Mouse (Mus musculus): ENCODE measurements around the gene Prkce.

The Prkce gene

DNA sequence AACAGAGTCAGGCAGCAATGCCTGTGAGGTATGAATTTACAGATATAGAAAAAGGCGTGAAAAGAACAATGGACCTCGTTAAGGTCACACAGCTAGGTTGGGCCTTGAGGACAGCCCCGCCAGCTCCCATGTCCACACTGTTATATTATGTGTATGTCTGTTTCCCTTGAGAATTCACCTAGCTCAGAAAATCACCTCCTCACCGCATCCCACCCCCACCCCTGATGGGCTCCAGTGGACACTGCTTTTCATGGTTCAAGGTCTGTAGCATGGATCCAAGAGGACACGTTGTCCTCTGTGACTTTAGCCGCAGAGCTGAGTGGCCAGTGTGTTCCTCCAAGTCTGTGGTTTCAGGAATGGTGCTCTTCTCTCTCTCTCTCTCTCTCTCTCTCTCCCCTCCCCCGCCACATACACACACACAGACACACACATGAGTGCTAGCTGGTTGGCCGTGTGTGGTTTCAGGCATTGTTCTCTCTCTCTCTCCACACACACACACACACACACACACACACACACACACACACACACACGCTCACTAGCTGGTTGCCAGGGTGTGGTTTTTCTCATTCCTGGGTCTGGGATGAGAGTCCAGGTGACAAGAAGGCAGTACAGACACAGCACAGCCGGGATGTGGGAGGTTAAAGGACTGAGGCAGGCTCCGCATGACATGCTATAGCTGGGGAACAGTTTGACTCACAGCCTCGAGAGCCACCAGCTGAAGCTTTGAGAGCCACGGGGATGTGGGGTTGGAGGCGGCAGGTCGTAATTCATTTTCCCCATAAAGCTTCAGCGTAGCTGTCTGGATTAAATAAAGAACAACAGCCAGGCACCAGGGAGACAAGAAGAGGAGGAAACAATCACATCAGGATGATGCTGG is 162.7 kb downstream of the Prkce start:
- ChIA-PET POLR2A (interaction anchor here (0.6 to 1.0 kb wide), 5 partner anchors 9 to 163 kb away, joined by 3 to 5 read pairs (median 3); no protein-coding TSS in a partner anchor), CTCF (no interaction called here)

DNA sequence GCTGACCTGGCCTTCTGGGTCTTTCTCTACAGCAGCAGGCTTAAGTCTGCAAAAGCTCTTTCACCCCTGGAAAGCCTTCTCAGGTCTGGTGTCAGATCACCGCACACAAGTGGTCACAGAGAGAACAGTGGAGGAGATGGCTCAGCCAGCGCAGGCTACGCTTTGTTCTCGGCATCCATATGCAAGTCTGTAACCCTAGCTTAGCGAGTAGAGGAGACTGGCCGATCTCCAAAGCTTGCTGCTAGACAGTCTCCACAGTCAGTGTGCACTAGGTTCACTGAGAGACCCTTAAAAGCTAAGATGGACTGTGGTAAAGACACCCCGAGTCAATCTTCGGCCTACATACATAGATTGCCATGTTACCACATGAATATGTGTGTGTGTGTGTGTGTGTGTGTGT is 164.2 kb downstream of the Prkce start:
- ChIA-PET CTCF (interaction anchor here in 1 of 4 experiments (0.6 kb wide), 1 partner anchor 204 kb away, joined by 3 read pairs; no protein-coding TSS in a partner anchor), POLR2A (interaction anchor here in 1 of 4 experiments (0.6 kb wide), 2 partner anchors 8 to 114 kb away, joined by 3 to 4 read pairs; no protein-coding TSS in a partner anchor)

DNA sequence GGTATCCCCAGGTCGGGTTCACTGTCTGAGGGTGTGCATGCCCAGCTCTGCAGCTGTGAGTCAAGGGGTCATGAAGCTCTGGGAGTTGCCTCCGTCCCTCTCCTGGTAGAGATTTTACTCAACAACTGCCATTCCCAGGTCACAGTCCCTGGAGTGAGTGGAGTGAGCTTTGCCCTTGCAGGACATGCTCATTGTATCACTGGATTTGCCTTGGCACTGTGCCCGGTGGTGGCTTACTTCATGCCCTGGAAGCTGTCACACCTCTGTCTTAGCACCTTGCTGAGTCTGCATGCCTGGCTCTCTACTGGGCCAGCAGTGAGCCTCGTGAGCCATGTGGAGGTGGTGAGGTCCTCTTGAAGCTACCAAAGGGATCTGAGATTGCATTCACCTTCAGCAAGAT is 167.4 kb downstream of the Prkce start:
- POLR2A ChIA-PET: no interaction called here
- CTCF ChIA-PET: no interaction called here

DNA sequence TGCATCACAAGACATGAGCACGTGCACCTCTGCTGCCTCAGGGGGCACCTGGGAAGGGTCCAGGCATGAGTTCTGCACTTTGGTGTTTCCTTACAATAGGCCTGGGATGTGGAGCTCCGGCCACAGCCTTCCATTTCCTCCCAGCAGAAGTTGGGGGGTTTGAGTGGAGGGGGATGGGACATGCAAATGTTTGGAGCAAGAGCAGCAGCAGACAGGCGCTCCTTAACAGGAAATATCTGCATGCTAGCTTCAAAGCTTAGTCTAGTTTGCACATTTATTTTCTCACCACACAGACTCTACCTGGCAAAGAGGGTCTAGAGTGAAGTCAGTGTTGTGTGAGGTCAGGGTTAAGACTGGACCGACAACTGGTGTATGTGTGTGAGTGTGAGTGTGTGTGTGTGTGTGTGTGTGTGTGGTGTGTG is 169.1 kb downstream of the Prkce start:
- ChIA-PET CTCF (interaction anchor here in 1 of 4 experiments (0.6 kb wide), 1 partner anchor 10 kb away, joined by 14 read pairs; no protein-coding TSS in a partner anchor), POLR2A (no interaction called here)

DNA sequence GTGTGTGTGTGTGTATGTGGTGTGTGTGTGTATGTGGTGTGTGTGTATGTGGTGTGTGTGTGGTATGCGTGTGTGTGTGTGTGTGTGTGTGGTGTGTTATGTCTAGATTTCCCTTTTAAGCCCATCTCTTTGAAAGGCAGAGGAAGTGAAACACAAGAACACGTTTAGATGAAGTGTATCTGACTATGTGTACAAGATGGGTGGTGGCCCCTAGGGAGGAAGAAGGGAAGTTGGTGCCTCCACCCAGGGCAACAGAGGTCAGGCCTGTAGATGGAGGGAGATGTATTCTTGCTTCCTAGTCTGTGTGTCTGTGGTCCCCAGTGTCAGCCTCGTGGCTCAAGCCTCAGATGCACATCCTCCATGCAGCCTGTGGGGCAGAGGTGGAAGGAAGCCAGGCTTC is 169.5 kb downstream of the Prkce start:
- ChIA-PET POLR2A (no interaction called here), CTCF (interaction anchor here in 1 of 4 experiments (0.6 kb wide), 1 partner anchor 10 kb away, joined by 14 read pairs; no protein-coding TSS in a partner anchor)

DNA sequence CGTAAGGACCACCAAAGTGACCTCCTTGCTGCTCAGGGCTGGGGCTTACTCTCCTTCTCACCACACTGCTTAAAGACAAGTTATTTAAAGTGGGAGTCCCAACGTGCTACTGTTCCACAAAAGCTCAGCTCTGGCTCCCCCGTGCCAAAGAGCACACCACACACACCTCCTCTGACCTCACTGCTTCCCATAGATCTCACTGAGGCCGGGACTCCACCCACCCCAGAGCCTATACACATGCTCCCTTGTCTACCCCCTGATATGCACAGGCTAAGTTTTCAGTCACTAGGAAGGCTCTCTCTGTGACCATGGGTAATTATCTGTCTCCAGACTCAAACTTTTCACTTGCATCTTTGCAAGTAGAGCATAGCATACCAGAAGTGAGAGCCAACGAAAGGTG is 170.7 kb downstream of the Prkce start:
- CTCF ChIA-PET: no interaction called here
- POLR2A ChIA-PET: no interaction called here

DNA sequence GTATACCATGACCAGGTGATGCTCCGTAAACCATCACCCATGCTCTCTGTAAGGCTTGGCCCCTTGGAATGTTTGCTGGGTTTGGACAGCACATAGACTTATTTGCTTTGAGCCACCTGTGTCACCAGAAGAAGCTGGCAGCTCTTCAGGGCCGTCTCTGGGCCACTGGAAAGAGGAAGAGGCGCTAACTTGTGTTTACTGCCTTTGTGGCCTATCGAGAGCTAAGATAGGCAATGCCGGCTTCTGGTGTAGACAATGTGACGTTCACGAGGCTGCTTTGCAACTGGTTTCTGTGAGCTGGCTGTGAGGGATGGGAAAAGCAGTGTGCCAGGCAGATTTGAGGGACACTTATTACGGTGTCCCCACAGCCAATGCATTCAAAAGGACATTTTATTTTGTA is 176.4 kb downstream of the Prkce start:
- ChIA-PET POLR2A (interaction anchor here in 2 of 4 experiments (0.5 to 0.7 kb wide), 3 partner anchors 123 to 374 kb away, joined by 3 to 4 read pairs (median 4); no protein-coding TSS in a partner anchor), CTCF (no interaction called here)

DNA sequence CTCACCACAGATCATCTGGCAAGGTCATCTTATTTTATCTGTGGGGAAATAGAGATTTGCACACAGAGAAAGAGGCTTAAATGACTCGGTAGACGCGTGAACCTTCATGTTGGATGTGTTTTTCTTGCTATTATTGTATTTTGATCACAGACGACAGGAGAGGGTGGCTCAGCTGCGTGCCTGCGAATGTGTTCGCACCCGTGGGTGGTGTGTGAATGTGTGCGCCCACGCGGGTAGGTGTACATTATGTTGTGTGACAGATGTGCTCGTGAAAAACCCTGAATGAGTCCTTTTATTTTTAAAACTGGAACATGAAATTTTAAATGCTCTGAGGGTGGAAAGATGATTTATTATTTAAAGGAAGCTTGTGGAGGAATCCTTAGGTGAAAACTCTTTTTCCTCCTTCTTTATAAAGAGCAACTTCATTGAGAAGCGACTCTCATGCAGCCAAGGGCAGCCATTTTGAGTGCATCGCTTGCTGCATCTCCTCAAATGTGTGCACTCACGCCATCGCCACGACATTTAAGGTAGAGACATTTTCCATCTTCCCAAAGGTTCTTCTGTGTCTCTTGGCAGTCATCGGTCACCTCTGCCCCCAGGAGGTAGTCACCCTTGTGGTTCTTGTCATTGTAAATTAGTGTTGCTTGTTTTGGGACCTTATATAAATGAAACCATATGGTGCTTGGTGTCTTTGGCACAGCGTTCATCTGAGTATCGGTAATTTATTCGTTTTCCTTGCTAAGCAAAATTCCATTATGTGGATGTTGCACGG is 177.8 kb downstream of the Prkce start:
- ChIA-PET CTCF (no interaction called here), POLR2A (no interaction called here)

DNA sequence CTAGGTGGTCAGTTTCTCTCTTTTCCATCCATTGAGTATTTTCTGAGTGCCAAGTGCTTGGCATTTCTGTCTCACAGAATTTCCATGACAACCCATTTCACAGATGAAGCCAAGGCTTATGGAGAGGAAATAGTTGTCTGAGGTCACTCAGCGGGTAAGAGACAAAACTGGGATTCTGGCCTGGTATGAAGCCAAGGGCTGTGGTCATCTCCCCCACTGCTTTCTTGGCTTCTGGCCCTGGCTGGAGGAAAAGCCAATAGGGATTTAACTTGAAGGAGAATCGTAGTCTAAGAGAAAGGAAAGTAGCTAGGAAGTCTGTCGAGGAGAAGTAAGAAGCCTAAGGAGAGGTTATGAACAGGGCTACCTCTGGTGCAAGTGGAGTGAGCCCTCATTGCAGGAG is 182.7 kb downstream of the Prkce start:
- ChIA-PET CTCF (no interaction called here), POLR2A (no interaction called here)

DNA sequence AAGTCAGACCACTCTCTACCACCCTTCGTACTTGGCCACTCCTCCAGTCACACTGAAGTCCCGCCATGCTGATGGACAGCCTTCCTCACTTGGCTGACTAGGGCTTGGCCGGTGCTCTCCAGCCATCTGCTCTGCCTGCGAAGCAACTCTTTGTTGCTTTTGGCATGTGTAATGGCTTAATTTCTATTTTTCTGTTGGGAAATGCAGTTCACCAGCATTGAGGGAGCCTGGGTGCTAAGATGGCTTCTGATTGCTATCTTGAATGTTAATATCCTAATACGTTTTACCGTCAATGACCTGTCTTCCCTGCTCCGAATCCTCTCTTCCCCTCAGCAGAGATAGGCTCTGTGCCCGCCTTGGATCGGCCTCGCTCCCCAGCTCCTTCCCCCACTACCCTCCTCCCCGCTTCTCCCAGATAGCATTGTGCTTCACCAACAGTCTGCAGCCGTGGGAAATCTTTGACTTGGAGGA is 183.2 kb downstream of the Prkce start:
- CTCF ChIA-PET: interaction anchor here in 1 of 4 experiments (0.6 kb wide), 1 partner anchor 1530 kb away, joined by 3 read pairs; no protein-coding TSS in a partner anchor
- POLR2A ChIA-PET: interaction anchor here in 1 of 4 experiments (0.6 kb wide), 1 partner anchor 742 kb away, joined by 4 read pairs; no protein-coding TSS in a partner anchor

DNA sequence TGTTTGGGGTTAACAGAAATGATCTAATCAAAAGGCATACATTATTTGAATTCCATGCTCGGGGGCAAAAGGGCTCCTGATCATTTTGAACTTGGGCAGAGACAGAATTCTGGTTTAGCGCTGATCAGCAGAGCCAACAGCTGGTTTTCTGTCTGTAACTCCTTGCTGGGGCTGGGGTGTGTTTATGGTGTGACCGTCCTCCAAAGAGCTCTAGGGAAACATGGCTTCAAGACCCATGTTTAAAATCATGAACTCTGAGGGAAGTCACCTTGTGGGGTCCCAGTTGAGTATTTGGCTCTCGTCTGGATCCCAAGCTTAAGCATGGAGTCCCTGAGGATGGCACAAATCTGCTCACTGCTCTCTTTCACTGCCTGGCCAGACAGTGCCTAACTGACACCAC is 183.7 kb downstream of the Prkce start:
- POLR2A ChIA-PET: interaction anchor here in 1 of 4 experiments (0.6 kb wide), 1 partner anchor 743 kb away, joined by 4 read pairs; no protein-coding TSS in a partner anchor
- CTCF ChIA-PET: interaction anchor here in 1 of 4 experiments (0.6 kb wide), 1 partner anchor 1531 kb away, joined by 3 read pairs; no protein-coding TSS in a partner anchor

DNA sequence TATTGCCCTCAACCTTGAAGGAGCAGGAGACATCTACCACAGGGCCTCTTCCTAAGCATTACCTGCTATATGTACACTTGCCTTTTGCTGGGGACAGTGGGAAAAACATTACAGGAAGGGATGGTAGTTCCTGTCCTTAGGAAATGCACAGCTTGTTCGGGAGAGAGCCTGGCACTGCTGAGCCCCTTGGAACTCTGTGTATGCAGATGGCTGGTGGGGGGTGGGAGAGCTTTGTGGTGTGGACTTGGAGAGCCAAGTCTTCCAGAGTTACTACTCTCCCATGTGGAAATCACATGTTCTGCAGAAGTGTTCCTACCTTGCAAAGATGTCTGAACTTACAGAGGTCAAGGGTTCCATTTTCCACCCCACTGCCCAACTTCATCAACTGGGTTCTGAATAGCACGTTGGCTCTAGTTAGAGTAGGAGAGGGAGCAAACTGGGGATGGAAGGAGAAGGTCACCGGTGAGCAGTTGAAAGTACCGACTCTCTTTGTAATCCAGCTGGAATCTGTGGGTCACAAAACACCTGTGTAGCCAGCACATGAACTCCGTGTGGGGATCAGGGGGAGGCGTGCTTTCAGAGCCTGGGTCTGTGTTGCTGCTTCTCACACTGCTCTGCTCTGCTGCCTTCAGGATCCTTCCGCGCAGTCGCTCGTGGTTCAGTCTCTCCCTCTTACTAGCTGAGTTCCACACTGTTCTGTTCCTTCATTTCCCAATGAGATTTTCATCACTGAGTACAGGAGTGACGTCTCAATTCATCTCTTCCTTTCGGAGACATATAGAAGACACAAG is 184.9 kb downstream of the Prkce start:
- CTCF ChIA-PET: no interaction called here
- POLR2A ChIA-PET: interaction anchor here in 1 of 4 experiments (0.7 kb wide), 1 partner anchor 136 kb away, joined by 3 read pairs; no protein-coding TSS in a partner anchor

DNA sequence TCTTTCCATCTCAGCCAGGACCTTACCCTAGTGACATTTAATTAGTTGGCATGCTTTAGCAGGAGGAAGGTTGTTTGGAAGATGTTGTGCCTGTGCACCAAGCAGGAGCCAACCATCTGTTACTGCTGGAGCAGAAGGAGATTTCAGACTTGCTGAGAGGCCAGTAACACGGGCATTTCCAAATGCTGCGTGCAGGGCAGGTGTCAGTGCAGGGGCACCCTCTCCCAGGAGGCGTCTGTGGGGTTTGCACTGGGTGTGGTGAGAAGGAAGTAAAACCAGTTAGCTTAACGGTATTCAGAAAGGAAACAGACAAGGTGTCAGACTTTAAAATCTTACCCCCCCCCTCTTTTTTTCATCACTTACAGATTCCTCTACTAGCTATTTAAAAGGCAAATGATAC is 186.1 kb downstream of the Prkce start:
- POLR2A ChIA-PET: interaction anchor here in 1 of 4 experiments (0.6 kb wide), 1 partner anchor 71 kb away, joined by 4 read pairs; no protein-coding TSS in a partner anchor
- CTCF ChIA-PET: no interaction called here

DNA sequence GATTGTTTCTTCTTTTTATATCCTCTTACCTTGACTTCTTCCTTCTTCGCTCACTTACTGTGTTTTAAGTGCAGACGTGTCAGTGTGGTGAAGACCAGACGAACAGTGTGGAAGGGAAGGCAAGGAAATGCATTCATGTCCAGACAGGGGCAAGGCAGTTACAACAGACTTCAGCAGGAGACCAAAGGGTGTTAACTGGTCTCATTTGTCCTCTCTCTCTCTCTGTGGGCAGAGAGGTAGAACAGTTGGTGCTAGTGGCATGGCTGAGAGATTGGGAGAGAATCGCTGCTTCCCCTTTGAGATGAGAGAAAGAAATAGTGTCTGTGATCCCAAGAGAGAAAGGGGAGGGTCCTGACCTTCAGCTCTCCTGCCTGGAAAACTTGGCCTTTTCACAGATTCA is 186.5 kb downstream of the Prkce start:
- POLR2A ChIA-PET: interaction anchor here in 1 of 4 experiments (0.6 kb wide), 1 partner anchor 71 kb away, joined by 4 read pairs; no protein-coding TSS in a partner anchor
- CTCF ChIA-PET: no interaction called here

DNA sequence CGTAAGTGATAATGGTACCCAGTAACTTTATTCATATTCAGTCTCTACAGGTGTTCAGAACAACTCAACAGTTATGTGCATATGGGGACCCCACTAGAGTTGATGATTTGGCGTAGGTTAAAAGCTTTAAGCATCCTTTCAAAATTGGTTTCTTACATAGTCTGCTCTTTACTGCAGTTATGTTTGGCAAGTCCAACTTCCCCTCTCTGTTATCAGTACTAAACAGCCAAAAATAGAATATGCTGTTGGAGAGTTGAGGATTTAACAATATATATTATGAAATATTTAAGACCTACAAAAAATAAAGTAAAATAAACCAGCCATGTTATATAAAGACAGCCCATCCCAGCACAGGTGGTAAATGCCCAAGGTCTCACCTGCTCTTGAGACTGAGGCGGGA is 187.3 kb downstream of the Prkce start:
- CTCF ChIA-PET: no interaction called here
- POLR2A ChIA-PET: no interaction called here

DNA sequence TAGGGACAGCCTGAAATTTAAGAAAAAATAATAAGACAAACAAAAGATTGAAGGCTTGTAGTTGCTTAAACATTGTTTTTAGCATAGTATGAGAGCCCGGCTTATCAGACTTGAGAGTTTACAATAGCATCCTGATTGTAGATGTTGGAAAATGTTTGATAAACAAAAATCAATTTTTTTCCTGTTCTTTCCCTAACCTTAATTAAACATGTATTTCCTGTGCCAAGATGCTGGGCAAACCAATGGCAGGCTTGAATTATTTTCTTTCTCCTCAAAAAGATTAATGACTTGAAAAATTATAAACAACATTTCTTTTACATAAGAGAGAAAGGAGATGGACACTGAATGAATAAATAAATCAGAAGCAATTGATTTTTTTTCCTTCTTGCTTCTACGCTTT is 187.7 kb downstream of the Prkce start:
- POLR2A ChIA-PET: no interaction called here
- CTCF ChIA-PET: no interaction called here

DNA sequence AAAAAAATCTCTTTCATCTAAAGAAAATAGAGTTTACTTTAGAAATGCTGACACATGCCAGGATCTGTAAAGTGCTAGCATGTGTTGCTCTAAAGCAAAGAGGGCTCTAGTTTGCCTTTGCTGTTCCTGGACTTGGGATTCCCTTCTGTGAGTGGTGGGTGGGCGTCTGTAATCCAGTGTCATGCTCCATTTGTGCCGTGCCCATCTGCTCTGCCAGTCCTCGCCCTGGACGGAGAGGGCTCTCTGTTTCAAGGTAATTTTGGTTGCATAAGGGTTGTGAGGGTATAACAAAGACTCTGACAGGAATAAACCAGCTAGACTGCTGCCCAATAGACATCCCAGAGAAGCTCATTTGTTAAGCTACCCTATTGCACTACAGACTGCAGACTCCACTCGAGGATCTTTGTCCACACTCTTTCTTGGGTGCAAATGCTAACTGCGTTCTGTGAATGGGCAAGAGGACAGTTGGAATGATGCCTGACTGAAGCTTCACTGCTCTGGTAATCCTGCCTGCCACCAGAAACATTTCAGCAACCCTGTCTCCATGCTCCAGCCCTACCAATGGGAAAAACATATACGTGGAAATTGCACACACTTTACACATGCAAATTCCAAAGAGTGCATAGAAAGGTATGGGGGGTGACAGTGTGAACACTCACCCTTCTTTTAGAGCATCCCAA is 188.3 kb downstream of the Prkce start:
- CTCF ChIA-PET: no interaction called here
- POLR2A ChIA-PET: interaction anchor here in 1 of 4 experiments (0.6 kb wide), 1 partner anchor 57 kb away, joined by 4 read pairs; no protein-coding TSS in a partner anchor

DNA sequence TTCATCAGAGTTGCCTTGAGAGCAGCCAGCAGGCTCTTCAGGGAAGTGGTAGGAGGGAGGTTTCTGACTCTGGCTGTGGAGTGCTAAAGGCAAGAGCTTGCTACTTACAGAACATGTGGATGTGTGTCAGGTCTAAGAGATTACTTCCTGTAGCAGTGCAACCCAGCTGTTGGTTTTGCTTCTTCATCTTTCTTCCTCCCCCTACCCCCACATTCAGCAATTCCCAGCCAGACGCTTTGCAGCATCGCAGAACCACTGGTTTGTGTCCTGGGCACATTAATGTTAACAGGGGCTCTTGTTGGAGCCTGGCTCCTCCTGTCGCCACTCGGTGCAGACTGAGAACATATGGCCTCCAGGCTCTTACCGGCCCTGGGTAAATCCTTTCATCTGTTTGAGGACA is 190.8 kb downstream of the Prkce start:
- POLR2A ChIA-PET: no interaction called here

More for the DNA sequence above, 190.8 kb downstream of the Prkce start:
- CTCF ChIA-PET: no interaction called here

All from embryonic stem cell, embryonic (primary cell).